Mouse (Mus musculus) G1E (cell line): ENCODE data around the gene Nectin4. TPM values are rescaled to one million over a fixed set of nuclear protein-coding genes. Genes with fewer than 3 reads are reported as not detected.

ENCODE experiments used
- ATAC-seq: 2 replicates; pipeline ENCODE4 v1.8.0; 2016; ENCODE audit warnings: mild to moderate bottlenecking; ENCODE audit not compliant: insufficient number of reproducible peaks, poor library complexity, low FRiP score, severe bottlenecking; ENCODE audit errors: extremely low read depth
- DNase-seq: peaks from one replicate; pipeline ENCODE4 v3.0.0; 2012; ENCODE audit warnings: low spot score
- H3K27me3 ChIP-seq: 2 replicates; pipeline ENCODE4 v1.6.1; 2012; ENCODE audit warnings: mild to moderate bottlenecking, low read length, inconsistent platforms; ENCODE audit not compliant: insufficient read depth
- H3K36me3 ChIP-seq: replicated peaks from 2 replicates; pipeline ENCODE3; 2012; ENCODE audit warnings: mild to moderate bottlenecking, inconsistent platforms
- H3K4me1 ChIP-seq: 2 replicates; pipeline ENCODE4 v1.6.1; 2012; ENCODE audit warnings: low read depth, low read length, inconsistent platforms, mixed read lengths; ENCODE audit not compliant: insufficient read depth
- H3K4me3 ChIP-seq: 2 replicates; pipeline ENCODE4 v1.5.1; 2012; ENCODE audit warnings: low read depth, mild to moderate bottlenecking, inconsistent platforms, low read length, moderate library complexity, mixed read lengths
- H3K9me3 ChIP-seq: replicated peaks from 2 replicates; pipeline ENCODE4 v1.6.1; 2012; ENCODE audit warnings: inconsistent platforms
- CTCF ChIP-seq: IDR thresholded peaks from 2 replicates; pipeline ENCODE4 v1.5.1; 2012; ENCODE audit warnings: low read depth, low read length, inconsistent platforms, mixed read lengths
- GATA1 ChIP-seq: IDR thresholded peaks from 2 replicates; pipeline ENCODE4 v1.6.1; 2012; ENCODE audit warnings: borderline replicate concordance, low read length, inconsistent platforms, mixed read lengths
- GATA2 ChIP-seq: IDR thresholded peaks from 2 replicates; pipeline ENCODE4 v1.6.1; 2012; ENCODE audit warnings: low read depth, low read length, inconsistent platforms, borderline replicate concordance
- POLR2AphosphoS5 ChIP-seq: IDR thresholded peaks from 2 replicates; pipeline ENCODE4 v1.6.1; 2012; ENCODE audit warnings: low read depth, low read length, inconsistent platforms; ENCODE audit not compliant: insufficient replicate concordance
- TAL1 ChIP-seq: conservative IDR thresholded peaks from 2 replicates; pipeline ENCODE4 v1.6.1; 2012; ENCODE audit warnings: low read depth, low read length, inconsistent platforms, mixed read lengths
- polyA plus RNA-seq: library from polyadenylated mRNA; stranded (reverse); fragments of >175 nt; gene quantifications from 2 replicates; pipeline ENCODE4 v1.2.3, GENCODE M21; 2012
- total RNA-seq, 2 experiments: library from RNA; stranded (forward) in 1 of 2; stranded (reverse) in 1 of 2; fragments of 200-1000 nt in 1 of 2; fragments of >200 nt in 1 of 2; fragmentation: Nextera tagmentation in 1 of 2; gene quantifications; 2 replicates each; pipeline ENCODE4 v1.2.3; 2014 to 2017

Nectin4 gene
- total and polyA plus RNA-seq, 3 experiments, result 0.01 TPM; not detected in 2

- peaks cover 47% of the 10 kb centered on the region for H3K4me1 ChIP-seq
- ATAC-seq (peak; percentile 88), DNase-seq (peak; percentile 82)
- no peaks in the 10 kb centered on the region for H3K9me3 ChIP-seq
- TF ChIP-seq CTCF, result no peak
- no peak for TF ChIP-seq GATA2
- no peak for TF ChIP-seq TAL1
- no peak for TF ChIP-seq GATA1
- no peak for TF ChIP-seq POLR2AphosphoS5
- peak within 1 kb of the TSS; percentile 81 for H3K4me3 ChIP-seq
- peaks cover 71% of the 10 kb centered on the region for H3K36me3 ChIP-seq
- no peaks in the 10 kb centered on the region for H3K27me3 ChIP-seq
These were observed 24.4 kb upstream of the Nectin4 start, which contains the start of the genes Nit1 and Pfdn2 for GRCm38 (mm10) chr1:171345225-171346094. TSS of gene Nit1 (minus strand) at chr1:171345646. TSS of gene Pfdn2 (plus strand) at chr1:171345670.

DNA sequence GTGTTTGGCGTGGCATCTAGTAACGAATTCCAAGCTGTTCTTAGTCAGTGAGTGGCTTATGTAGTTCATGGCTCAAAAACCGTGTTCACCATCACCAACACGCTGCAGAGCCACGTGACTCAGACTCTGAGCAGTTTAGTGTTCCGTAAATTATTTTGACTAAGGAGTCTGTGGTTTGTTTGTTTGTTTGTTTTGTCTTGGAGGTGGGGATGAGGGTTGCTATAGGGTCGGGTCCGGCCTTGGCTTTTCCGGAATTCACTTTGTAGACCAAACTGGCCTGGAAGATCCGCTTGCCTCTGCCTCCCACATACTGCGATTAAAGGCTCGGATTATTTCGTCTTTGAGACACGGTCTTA lies 23.8 kb upstream of the Nectin4 start:
- TF ChIP-seq CTCF, result no peak
- 0 out of 2 replicates have a peak, but pooled peaks have one; percentile 22 for ATAC-seq
- peaks cover 51% of the 10 kb centered on the region for H3K4me1 ChIP-seq
- H3K36me3 ChIP-seq, result peaks cover 69% of the 10 kb centered on the region
- H3K4me3 ChIP-seq, result peak overlapping the region; percentile 81
- H3K27me3 ChIP-seq, result no peaks in the 10 kb centered on the region
- no peaks in the 10 kb centered on the region for H3K9me3 ChIP-seq
- DNase-seq, result no peak

- TF ChIP-seq TAL1, result no peak
- no peak for TF ChIP-seq GATA2
- TF ChIP-seq GATA1, result no peak
- no peak for TF ChIP-seq POLR2AphosphoS5
- no peak for TF ChIP-seq CTCF
- H3K27me3 ChIP-seq, result no peaks in the 10 kb centered on the region
These were observed 21.2 kb upstream of the Nectin4 start for GRCm38 (mm10) chr1:171348665-171349064.

GRCm38 (mm10) chr1:171349210-171349609 lies 20.7 kb upstream of the Nectin4 start:
- H3K36me3 ChIP-seq, result peaks cover 56% of the 10 kb centered on the region
- H3K9me3 ChIP-seq, result no peaks in the 10 kb centered on the region
- H3K4me3 ChIP-seq, result no peak overlapping the region
- no peak for TF ChIP-seq POLR2AphosphoS5
- no peak for TF ChIP-seq GATA1
- TF ChIP-seq CTCF, result no peak
- no peak for TF ChIP-seq GATA2
- no peak for TF ChIP-seq TAL1
- H3K27me3 ChIP-seq, result no peaks in the 10 kb centered on the region
- ATAC-seq, result no peak
- no peak for DNase-seq
- H3K4me1 ChIP-seq, result peaks cover 46% of the 10 kb centered on the region

More at GRCm38 (mm10) chr1:171348665-171349064, 21.2 kb upstream of the Nectin4 start:
- DNase-seq (no peak), ATAC-seq (no peak)
- Histone ChIP-seq H3K36me3 (peaks cover 59% of the 10 kb centered on the region), H3K4me3 (no peak overlapping the region), H3K9me3 (no peaks in the 10 kb centered on the region), H3K4me1 (peaks cover 50% of the 10 kb centered on the region)

DNA sequence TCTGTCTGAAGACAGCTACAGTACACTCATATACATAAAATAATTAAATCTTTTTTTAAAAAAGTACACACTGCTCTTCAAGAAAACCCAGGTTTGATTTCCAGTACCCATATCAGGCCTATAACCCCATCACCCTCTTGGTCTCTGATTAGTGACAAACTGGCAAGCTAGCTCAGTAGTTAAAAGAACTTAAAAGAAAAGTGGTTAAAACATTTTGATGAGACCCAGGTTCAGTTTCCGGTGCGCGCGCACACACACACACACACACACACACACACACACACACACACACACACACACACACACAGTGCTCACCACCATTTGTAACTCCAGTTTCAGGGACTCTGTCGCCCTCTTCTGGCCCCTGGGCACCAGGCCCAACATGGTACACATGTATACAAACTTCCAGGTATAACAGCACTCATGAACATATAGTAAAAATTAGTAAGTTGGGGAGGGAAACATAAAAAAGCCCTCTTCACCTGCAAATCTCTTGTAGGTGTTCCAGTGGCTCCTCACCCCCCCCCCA lies 14.0 kb upstream of the Nectin4 start:
- no peak overlapping the region for H3K4me3 ChIP-seq
- H3K9me3 ChIP-seq, result no peaks in the 10 kb centered on the region
- H3K27me3 ChIP-seq, result no peaks in the 10 kb centered on the region
- peaks cover 78% of the 10 kb centered on the region for H3K36me3 ChIP-seq
- H3K4me1 ChIP-seq, result peaks cover 25% of the 10 kb centered on the region
- DNase-seq, result no peak
- TF ChIP-seq CTCF (no peak), GATA1 (no peak), TAL1 (no peak), GATA2 (no peak), POLR2AphosphoS5 (no peak)
- no peak for ATAC-seq

- H3K4me1 ChIP-seq, result peaks cover 31% of the 10 kb centered on the region
- H3K27me3 ChIP-seq, result no peaks in the 10 kb centered on the region
- TF ChIP-seq TAL1, result no peak
- TF ChIP-seq POLR2AphosphoS5, result no peak
- no peak for TF ChIP-seq CTCF
- no peak for TF ChIP-seq GATA1
- no peak for TF ChIP-seq GATA2
- H3K4me3 ChIP-seq, result no peak overlapping the region
- H3K36me3 ChIP-seq, result peaks cover 77% of the 10 kb centered on the region
- no peaks in the 10 kb centered on the region for H3K9me3 ChIP-seq
- no peak for DNase-seq
- no peak for ATAC-seq
These were observed 13.1 kb upstream of the Nectin4 start for GRCm38 (mm10) chr1:171356814-171357213.
